Mouse (Mus musculus) lung, postnatal 25 days (tissue): ENCODE data around the gene Hsf2bp.

Source experiments
- DNase-seq: peaks from one replicate; pipeline ENCODE4 v3.0.0; 2022; ENCODE audit warnings: low spot score

The Hsf2bp gene

DNA sequence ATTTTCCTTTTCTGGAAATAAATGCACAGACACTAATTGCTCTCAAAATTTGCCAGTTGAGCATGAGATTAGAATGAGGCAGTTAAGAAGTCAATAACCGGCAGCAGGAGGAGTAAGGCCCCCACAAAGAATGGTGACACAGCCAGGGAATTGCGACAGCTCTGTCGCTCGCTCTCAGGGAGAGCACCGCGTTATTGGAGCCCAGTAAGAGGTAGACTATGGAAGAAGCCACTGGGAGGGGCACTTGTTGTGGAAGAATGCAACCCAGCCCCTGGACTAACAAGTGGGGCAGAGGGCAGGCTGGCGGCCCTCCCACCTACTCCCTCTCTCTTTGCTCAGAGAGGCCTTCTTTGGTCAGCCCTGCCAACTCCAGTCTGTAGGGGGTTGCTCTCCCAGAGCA is 4.5 kb downstream of the Hsf2bp start:
- DNase-seq = no peak

DNA sequence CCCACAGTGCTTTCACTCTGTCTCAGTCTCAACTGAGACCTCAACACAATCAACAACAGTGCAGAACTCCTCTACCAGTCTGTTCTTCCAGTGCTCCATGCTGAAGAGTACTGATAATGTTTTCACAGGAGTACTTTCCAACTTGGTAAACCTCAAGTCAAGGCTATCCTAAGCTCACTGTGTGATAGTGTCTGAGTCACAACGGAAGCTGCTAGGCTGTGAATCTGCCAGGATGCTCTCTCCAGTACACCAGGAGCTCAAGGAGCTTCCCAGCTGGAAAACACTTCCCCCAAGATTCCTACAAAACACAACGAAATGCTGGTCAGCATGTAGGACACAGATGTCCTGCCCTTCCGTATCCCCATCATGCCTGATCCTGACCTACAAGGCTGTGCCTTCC is 7.8 kb downstream of the Hsf2bp start:
- no peak for DNase-seq

DNA sequence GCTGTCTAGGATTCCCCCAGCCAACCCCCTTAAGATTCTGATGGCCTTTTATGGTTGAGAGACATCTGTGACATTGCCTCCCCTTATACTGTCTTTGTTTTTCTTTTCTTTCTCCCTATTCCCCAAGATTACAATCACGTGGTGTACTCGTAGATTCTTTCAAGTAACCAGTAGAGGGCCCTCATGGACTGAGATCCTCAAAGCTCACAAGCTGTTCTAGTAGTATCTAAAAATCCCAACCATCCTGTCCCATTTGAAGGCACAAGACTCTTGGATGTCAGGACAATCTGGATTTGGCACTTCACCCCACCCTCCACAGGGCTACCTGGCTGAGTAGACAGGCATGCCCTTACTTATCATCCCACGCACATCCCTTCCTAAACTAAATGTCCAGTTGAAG is 8.5 kb downstream of the Hsf2bp start:
- peak; percentile 62 for DNase-seq

DNA sequence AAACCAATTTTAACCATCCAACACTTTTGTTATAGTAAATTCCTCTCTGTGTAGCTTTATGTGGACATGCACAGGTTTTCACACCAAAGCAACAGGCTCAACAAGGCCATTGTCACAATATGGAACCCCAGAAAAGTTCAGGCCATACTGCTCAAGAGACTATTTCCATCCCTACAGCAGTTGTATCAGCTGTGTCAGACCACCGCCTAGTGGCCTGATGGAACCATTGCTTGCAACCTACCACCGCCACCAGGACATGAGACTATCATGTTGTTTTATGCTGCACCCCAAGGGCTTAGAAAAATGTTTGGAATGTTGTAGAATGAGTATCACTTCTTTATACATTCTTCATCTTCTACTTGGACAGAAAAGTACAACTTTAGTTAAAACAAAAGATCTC is 10.8 kb downstream of the Hsf2bp start:
- peak; percentile 80 for DNase-seq

DNA sequence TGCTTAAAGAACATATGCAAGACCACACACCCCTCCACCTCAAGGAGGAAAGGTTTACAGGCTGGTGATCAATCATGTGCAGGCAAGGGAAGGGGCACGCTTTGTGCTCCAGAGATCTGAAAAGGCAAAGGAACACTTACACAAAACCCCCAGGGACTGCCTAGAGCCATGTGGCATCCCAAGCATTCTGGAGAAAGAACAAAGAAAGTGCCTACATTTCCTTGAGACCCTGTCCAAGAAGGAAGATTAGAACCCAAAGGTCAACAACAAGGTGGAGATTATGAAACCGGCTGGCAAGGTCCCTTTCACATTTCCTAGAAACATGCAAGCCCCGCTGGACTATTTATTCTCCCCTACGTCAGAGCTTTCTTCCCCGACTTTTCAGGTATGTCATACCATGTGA is 11.5 kb downstream of the Hsf2bp start:
- DNase-seq = peak; percentile 78

DNA sequence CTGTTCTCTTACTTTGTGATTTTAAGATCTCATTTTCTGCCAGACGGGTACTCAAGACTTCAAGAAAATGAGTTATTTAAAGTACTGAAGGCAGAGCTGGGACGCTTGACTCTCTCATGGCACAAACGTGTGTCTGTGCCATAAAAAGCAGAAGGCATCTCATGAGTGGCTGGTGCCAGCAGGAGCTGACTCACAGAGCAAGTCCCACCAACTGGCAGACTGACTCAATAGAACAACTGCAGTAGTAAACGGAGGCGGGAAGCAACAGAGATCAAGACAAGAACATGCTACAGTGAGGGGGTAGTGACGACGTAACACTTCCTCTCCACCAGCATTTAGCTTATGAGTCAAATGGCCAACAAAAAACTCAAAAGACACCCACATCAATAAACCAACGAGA is 13.1 kb downstream of the Hsf2bp start:
- DNase-seq = no peak

DNA sequence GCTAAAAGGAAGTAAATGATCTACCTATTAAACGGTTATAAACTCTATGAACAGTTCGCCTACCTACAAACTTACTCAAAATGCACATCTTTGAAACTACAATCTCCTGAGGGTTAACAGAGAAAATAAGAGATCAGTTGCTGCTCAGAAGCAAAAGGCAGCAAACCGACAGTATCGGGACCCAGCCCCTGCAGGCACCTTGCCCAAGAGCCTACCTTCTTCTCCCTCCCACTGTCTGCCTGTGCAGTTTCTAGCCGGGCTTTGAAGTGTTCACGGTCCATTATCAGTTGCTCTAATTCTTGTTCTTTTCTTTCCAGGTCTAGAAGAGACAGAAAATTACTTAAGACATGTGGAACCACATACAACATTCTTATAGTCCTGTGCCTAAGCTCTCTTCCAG is 13.6 kb downstream of the Hsf2bp start:
- DNase-seq = no peak

DNA sequence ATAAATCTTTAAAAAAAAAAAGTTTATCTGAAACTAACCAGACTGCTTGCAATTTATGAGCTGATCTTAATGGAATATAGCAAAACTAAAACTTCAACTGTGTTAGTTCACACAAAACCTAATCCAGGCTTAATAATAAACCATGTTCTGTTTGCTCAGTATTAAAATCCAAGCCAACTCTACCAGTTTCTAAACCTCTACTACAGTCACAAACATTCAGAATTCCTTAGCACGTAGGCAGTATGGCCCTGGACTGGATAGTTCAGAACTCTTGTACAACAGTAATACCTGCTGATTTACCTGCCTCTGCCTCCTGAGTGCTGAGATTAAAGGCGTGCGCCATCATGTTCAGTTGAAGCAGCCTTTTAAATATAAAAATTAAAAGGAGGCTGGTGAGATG is 14.2 kb downstream of the Hsf2bp start:
- no peak for DNase-seq

DNA sequence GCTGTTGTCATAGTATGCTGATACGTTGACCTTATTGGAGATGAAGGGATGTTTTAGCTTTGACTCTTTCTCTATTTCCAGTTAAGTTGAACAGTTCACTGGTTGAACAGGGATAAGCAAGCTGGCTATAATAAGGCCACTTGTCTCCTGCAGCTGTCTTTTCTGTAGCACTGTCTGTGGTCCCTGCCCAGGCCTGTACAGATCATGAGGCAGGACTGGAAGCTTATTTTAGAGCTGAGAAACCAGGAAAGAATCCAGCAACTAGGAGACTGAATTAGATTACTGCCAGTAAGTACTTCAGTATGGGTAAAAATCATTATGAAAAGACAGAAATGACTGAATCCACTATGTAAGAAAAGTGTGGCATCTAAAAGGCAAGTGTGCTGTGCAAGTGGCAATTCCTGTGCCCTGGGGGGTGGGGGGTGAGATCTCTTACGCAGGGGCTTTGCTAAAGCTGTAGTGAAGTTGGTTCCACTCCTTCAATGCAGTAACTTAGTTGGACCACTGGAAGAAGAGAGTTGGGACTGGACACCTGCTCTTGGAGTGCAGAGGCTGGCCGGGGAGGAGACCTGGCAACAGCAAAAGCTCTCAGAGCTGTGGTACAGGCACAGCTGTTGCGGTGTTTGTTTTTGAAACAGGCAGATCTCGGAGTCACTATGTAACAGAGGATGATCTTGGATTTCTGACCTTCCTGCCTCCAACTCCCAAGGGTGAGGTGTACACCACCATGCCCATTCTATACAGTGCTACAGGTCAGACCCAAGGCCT is 17.8 kb downstream of the Hsf2bp start:
- no peak for DNase-seq

DNA sequence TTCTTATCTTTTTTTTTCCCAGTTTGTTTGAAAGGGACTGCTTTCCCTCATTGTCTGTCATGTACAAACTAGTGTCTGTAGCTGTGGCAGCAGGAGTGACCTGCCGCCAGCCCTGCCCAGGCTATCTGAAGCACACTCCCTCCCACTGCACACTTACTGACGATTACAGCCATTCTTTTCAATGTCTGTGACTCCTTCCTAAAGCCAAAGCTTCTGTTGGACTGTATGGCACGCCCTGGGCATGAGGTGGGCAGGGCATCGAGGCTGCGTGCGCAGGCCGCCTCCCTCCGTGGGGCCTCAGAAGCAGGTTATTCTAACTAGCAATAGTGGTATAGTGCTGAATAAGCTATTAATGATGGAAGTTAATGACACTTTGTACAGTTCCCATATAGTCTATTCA is 19.7 kb downstream of the Hsf2bp start:
- no peak for DNase-seq

DNA sequence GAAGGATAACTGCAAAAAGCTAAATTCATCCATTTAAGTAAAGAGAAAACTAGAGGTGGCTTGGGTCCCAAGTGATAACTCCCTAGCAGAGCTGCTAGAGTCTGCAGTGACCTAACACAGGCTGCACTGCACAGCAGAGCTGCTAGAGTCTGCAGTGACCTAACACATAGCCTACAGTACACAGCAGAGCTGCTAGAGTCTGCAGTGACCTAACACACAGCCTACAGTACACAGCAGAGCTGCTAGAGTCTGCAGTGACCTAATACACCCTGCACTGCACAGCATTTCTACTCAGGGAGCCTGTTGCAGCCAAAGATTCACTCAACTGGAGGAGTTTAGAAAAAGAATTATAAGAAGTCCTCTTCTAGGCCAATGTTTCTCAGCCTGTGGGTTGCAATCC is 22.5 kb downstream of the Hsf2bp start:
- no peak for DNase-seq

DNA sequence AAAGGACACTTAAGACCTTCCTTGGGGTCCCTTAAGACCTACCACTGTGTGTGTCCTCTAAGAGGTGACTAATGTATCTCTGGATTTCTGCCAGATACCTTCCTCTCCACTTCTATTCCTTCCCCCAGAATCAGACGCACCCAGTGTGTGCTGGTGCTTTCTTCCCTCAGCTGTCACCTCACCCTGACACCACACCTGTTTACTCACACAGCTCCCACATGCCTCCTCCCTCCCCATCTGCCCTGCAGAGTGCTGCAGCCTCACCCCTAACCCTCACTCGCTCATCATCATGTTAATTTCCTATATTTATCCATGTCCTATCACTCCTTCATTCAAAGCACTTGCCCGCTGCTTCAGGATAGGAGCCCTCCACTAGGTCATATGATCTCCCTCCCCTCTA is 23.9 kb downstream of the Hsf2bp start:
- no peak for DNase-seq

DNA sequence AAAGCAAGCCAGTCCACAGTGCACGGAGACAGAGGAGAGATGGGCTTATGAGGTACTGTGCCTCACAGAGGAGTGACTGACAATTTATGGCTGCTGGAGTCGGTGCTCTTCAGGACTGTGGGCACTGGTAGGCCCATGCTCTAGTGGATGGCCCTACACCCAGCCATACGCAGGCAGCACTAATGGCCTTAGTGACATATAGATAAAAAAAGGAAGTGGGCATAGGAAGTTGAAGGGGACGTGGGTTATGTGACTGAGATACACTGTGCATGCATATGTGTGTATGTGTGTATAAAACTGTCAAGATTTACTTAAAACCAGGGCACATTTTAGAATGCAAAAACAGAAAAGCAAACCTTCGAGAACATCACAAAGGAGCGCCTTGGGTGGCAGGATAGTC is 24.5 kb downstream of the Hsf2bp start:
- DNase-seq = no peak

DNA sequence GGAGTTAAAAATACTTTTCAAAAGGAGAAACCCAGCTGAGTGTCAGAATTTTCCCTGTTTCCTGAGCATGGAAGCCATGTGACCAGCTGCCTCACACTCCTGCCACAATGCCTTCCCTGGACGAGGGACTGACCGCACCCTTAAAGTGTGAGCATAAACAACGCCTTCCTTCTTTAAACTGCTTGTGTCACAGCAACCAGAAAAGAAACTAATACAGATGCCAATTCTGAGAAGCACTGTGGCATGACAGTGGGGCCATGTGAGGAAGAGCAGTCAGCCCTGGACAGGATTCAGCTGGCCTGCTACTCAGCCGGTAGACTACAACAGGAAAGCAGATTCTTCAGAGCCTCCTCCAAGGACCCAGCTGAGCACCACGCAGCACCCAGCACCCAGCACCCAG is 29.3 kb downstream of the Hsf2bp start:
- DNase-seq = peak; percentile 84

DNA sequence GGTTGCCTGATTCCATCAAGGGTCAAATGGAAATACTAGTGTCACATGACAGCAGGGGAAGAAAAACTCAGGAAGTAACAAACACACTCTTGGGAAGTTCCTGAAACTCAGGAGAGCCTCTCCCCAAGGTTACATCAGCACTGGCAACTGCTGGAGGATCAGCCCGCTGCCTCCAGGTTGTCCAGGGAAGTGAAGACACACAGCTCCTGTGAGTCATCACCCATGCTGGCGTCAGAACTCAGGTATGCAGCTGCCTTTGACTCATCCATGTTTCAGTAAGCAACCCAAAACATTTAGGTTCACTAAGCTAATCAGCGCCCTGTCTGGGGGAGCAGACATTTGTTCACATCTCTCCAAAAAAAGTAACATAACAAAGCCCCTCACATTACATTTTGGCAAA is 32.9 kb downstream of the Hsf2bp start:
- no peak for DNase-seq

DNA sequence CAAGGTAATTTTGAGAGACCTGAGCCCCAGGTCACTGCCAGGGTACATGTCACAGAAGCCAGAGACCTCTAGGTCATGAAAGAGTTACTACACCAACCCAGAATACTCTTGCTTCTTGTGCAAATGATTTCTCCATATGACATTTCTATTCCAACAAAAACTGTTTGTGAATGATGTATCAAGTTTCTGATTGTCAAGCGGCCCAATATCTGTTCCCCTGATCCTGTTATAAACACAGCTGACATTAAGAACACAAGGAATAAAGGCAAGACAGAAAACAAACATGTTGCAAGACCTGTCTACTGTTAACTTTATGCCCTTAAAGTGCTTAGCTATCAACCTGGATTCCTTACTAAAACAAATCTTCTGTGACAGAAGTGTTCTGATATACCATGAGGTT is 37.8 kb downstream of the Hsf2bp start:
- no peak for DNase-seq

DNA sequence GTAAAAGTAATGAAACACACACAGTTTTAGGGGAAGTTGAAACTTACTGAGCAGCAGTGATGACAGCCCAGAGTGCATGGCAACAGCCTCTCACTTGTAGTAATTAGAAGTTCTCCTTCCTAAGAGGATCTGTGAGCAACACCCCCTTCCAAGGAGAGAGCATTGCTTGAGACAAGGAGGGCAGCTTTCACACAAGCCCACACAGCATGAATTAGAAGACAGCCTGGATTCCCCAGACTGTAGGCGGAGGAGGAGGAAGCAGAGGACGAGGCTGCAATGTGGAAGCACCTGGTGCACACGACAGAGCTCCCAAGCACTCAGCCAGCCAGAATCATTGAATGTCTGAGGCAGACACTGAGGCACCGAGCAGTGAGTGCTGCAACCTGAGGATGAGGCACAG is 39.8 kb downstream of the Hsf2bp start:
- DNase-seq = no peak

DNA sequence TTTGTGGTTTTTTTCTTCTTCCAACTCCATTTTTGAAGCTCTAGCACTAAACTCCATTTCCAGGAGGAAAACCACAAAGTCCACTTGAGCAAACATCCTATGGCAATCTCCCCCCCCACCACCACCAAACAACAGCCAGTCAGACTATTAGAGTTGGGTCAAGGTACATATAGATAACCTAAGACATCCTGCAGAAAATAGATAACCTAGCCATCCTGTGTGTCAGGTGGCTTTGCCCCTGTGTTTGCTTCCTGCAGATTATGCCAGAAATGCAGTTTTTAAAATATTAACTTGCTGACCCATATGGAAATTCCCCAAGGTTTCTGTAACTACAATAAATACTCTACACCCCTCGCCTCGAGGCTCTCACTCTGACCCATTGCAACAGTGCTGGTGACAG is 40.4 kb downstream of the Hsf2bp start:
- no peak for DNase-seq

DNA sequence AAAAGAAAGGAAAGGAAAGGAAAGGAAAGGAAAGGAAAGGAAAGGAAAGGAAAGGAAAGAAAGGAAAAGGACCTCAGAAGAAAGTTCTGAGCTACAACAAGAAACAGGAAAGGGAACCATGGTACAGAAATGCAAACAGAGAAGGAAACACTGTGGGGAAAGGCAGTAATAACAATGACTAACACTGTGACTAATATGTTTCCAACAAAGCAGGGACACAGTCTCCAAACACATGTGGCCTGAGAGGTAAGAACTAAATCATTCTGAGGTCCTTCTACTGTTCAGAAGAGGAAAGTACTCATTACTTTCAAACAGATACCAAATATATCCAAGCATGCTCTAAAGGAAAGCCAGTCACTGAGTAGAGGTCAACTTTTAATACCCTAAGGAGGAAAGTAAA is 42.0 kb downstream of the Hsf2bp start:
- no peak for DNase-seq

DNA sequence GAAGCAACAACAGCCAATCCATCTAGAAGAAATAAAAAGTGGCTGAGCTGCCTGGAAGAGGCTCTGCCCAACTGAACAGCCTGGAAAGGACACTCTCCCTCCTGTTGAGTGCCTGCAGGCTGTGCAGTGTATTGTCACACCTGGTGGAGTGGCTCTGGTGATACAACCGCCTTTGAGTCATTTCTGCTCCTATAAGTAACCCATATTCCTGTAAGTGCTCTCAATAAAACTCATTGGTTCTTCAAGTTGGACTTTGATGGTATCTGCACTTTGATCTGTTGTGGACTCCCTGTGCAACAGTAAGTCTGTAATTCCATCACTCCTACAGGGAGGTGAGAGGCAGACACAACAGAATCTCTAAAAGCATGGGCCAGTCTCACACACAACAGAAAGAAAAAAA is 42.8 kb downstream of the Hsf2bp start:
- no peak for DNase-seq

DNA sequence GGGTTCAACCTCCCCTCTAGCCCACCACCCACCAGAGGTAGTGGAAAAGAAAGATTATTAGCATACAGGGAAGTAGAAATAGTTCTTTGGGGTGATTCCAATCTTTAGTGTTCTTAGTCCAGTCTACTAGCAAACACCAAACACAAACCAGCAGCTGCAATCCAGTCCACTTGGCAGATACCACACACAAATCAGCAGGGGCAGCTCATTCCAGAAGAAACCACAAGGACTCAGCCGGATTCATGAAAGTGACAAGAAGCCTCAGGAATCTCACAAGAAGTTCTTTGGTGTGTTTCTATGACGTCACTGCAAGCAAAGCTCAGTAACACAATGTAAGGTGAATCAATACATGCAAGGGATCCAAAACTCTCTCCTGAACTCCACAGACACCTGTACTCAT is 44.1 kb downstream of the Hsf2bp start:
- no peak for DNase-seq

DNA sequence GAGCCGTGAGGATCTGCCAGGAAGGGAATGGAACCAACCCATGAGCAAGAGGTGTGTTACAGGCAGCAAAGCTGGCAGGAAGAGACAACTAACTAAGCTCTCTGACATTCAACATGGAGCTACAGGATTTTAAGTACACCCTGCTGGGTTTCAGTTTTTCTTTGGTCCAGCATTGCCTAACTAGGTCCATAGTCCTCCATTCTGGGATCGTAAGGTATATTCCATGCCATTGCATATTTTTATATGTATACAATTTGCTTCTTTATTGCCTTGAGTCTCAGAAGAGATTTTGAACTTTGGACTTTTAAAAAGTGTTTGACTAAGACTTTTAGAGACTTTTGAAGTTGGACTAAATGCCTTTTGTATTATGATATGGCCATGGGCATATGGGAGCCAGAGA is 47.1 kb downstream of the Hsf2bp start:
- DNase-seq = no peak

DNA sequence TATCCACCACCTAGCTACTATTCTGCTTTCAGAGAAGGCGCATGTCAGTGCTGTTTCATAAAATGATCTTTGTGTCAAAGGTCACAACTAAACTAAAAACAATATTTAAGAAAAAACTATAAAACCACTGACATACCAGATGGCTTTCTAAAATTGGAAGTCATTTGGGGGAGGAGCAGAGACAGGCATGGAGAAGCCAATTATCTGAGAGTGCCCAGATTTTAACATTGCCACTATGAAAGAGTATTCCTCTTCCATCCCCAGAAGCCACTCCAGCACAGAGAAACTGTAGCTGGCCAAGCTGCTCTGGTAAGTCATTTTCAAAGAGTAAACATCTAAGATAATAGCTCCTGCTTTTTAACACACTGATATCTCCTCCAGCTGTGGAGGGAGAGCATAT is 49.2 kb downstream of the Hsf2bp start:
- no peak for DNase-seq

DNA sequence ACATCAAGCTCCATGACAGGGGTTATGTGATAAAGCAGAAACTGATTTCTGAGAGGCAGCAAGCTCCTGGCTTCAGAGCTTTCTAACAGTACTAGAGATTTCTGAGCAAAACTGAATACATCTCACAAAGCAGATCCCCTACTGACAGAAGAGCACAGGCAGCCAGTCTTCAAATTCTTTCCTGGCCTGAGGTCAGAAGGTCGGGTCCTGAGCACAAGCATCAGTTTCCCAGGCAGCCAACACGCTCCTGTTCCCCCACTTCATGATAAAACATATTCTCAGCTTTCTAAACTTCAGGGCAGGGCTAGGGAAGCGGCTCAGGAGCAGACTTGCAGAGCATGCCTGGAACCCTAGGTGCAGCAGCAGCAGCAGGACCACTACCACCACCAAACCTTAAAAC is 52.7 kb downstream of the Hsf2bp start:
- no peak for DNase-seq
